Mouse (Mus musculus): ENCODE data around the gene Gm5475.

DNA sequence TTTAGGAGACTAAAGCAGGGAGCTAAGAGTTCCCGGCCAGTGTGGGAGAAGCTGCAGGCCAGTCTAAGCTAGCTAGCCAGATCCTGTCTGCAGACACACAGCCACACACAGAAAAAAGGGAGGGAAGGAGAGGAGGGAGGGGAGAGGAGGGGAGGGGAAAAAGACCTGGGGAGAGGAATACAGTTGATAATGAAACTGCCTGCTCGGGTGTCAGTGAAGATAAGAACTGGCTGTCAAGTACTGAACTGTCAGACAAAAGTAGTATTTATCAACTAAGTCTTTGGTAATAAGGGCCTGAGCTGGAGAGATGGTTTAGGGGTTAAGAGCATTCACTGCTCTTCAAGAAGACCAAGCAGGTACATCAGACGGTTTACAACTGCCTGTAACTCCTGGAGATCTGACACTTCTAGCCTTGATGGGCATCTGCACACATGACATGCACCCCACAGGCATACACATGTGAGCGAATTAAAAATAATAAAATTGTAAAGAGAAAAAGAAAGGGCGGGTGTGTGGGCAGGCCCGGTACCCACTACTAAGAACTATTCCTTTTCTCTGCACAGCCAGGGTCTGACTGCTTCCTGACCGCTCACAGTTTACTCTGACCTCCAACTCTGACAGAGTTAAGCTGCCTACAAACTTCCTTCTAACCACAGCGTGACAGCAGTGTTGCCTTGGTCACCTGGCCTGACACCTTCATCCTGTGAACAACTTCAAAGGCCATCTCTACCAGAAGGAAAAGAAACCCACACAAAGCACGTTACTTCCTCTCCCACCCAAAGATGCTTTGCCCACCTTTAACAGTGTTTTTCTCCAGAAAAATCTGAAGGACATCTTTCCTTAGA is 1.8 kb upstream of the Gm5475 start:
- TF ChIP-seq ZKSCAN1 (IDR thresholded peaks at IDR 0.05; ENCODE audit: borderline replicate concordance, low read depth, low read length) (no peak), SMC3 (IDR thresholded peaks at IDR 0.05; ENCODE audit: low read depth, low read length) (no peak), CTCF (conservative IDR thresholded peaks at IDR 0.05 in 1 of 2, IDR thresholded peaks at IDR 0.05 in 1 of 2; ENCODE audit: low read depth in 2 of 2, low read length in 2 of 2) (no peak), USF2 (conservative IDR thresholded peaks at IDR 0.05; ENCODE audit: low read depth, low read length) (no peak), NRF1 (IDR thresholded peaks at IDR 0.05; ENCODE audit: low read depth, low read length) (no peak), UBTF (IDR thresholded peaks at IDR 0.05; ENCODE audit: low read depth, low read length) (no peak), MEF2A (IDR thresholded peaks at IDR 0.05; ENCODE audit: borderline replicate concordance, low read depth, low read length) (no peak), EP300 (IDR thresholded peaks at IDR 0.05; ENCODE audit: low read length) (no peak), POLR2A (IDR thresholded peaks at IDR 0.05; ENCODE audit: low read depth, low read length) (no peak), TBP (conservative IDR thresholded peaks at IDR 0.05; ENCODE audit: low read depth, low read length) (no peak), IRF4 (IDR thresholded peaks at IDR 0.05; ENCODE audit: low read depth, low read length) (no peak)
